Mouse (Mus musculus): ENCODE results near the gene Dnajc16.

- TF ChIP-seq POLR2A (IDR thresholded peaks at IDR 0.05; ENCODE audit: borderline replicate concordance, insufficient read depth, low read length): no peak
- TF ChIP-seq CTCF (IDR thresholded peaks at IDR 0.05; ENCODE audit: borderline replicate concordance, insufficient read depth, low read depth, low read length): no peak
Observed at GRCm38 (mm10) chr4:141763476-141763875, 27.3 kb downstream of the Dnajc16 start.
